Mouse (Mus musculus): ENCODE measurements around the gene Psmb9. TPM values are rescaled to one million over a fixed set of nuclear protein-coding genes. Genes with fewer than 3 reads are reported as not detected.
A peak's percentile ranks its signal among the peaks of the same experiment; 100 is the strongest.
"Not testable (repeated sequence)": the region's sequence is repeated elsewhere in the genome, so short reads cannot be mapped to it uniquely, and the experiment has no call there.

The Psmb9 gene
- polyA plus RNA-seq, 2 experiments from 2014 or later: 320 to 348 TPM

DNA sequence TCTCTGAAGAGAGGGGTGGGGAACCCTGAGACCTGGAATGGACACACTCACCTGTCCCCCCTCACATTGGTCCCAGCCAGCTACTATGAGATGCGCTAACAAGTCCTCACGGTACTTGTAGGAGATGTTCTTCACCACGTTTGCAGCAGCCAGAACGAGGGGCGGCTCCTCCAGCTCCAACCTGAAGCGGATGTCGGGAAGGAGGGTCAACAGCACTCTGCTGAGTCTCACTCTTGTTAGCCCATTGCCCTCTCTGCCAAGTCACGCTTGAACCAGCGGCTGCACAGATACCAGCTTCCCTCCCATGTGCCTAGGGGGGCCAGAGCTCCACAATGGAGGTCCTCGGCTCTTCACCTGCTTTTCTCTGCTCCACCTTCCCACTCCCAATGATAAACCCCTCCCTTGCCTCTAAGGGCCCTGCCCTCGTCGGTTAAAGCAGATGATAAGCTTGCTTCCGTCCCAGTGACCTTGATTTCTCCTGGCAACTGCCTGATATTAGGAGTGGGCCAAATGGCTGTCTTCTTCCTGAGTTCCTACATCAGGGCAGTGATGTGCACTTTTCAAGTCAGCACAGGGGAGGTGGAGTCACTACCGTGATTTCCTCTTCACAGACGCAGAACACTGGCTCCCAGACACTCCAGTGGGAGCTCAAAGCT is 3.9 kb downstream of the Psmb9 start:
- no peak for ATAC-seq

GRCm38 (mm10) chr17:34179913-34180859 is 7.4 kb downstream of the Psmb9 start:
- no peak for ATAC-seq

GRCm38 (mm10) chr17:34179019-34179418 is 8.5 kb downstream of the Psmb9 start:
- ATAC-seq: no peak

DNA sequence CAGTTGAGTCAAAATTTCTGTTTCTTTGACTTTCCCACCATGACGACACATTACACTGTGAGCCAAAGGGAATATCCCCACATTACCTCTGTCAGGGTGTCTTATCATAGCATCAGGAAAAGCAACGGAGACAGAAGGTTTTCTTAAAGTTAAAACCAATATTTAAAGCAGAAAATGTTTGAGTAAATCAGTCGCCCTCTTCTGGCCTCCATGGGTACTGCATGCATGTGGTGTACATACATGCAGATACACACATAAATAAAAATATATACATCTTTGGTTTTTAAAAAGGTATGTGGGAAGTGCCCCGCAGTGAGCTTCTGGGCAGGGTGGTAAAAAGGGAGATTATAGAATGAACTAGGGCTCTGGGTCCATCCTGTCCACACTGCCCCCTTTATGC is 10.4 kb downstream of the Psmb9 start:
- no peak for ATAC-seq

GRCm38 (mm10) chr17:34174075-34174474 is 13.5 kb downstream of the Psmb9 start:
- ATAC-seq: no peak

- ATAC-seq: no peak
Observed at GRCm38 (mm10) chr17:34172528-34172927, 15.0 kb downstream of the Psmb9 start.

- peak; percentile 94 for ATAC-seq
Observed at GRCm38 (mm10) chr17:34170877-34171498, 16.6 kb downstream of the Psmb9 start.

GRCm38 (mm10) chr17:34170487-34170876 is 17.1 kb downstream of the Psmb9 start:
- no peak for ATAC-seq

- no peak for ATAC-seq
Observed at GRCm38 (mm10) chr17:34169279-34169678, 18.3 kb downstream of the Psmb9 start.

DNA sequence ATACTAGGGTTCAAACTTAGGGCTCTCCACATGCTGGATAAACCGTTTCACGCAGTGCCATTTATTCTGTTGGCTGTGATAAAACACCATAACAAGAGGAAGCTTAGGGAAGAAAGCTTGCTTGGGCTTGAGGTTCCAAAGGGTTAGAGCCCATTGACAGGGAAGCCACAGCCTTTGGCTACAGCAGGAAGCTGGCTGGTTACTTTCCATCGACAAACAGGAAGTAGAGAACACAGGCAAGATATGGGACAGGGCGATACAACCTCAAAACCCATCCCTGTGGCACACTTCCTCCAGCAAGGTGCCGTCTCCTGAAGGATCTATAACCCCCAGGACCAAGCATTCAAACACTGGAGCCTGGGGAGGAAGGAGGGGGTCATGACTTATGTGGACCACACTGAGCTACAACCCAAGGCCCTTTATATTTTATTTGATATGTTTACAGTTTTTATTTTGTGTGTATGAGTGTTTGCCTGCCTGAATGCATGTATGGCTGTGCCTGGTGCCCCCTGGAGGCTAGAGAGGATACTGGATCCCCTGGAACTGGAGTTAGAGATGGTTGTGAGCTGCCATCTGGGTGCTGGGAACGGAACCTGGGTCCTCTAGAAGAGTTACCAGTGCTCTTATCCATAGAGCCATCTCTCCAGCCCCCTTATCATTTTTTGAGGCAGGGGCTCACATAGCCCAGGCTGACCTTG is 22.4 kb downstream of the Psmb9 start:
- no peak for ATAC-seq

- peak; percentile 28 for ATAC-seq
Observed at GRCm38 (mm10) chr17:34164202-34164895, 23.2 kb downstream of the Psmb9 start.

DNA sequence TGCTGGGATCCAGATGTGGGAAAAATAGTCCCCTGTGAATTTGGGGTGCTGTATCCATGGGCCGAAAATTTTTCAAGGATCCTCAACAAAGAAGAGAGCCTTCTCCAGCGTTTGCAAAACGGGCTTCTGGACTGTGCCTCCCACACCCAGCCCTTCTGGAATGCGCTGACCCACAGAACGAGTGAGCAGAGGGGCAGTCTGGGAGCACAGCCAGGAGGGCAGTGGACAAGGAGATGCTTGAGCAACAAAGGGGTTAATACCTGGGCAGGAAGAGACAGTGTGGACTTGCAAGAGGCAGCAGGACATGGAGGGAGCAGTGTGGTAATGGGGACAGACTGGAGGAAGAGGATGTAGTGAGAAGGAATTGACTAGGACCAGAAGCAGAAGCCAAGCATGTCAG is 32.0 kb downstream of the Psmb9 start:
- no peak for ATAC-seq

GRCm38 (mm10) chr17:34152923-34153322 is 34.6 kb downstream of the Psmb9 start, which contains the start of gene H2-DMb1:
Gene H2-DMb1, plus strand, starts transcription at chr17:34153072.
- ATAC-seq: no peak

GRCm38 (mm10) chr17:34144960-34145371 is 42.6 kb downstream of the Psmb9 start:
- peak; percentile 22 for ATAC-seq

DNA sequence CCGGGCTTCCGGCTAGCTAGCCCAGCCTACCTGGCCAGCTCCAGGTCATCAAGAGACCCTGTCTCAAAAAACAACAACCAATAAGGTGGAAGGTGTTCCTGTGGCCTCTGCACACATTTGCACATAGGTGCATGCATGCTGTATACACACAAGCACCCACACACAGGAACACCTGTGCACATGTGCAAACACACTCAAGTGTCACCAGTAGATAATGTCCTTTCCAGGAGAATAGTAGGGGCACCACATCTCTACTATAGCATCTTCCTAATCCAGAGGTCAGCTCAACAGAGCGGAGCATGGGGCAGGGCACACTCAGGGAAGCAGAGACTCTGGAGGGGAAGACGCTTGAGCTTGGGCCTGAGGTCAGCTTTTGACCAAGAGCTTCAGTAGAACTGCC is 43.3 kb downstream of the Psmb9 start:
- ATAC-seq: not testable (repeated sequence)

- ATAC-seq: no peak
Observed at GRCm38 (mm10) chr17:34143461-34143860, 44.1 kb downstream of the Psmb9 start.

DNA sequence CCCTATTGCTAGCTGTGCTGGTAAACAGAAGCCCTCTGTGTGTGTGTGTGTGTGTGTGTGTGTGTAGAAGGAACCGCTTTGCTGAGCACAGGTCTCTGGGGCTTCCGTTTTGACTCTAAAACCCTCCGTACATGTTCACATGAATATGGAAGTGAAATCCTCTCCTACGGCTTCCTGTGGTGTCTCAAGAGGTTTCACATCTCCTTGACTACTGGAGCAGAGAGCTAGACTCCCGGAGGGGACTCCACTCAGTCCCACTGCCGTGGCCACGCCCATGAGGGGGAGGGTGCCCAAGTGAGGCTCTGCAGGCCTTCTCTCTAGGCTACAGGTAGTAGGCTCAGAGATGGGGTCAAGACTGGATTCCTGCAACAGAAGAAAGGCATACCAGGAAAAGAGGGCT is 44.5 kb downstream of the Psmb9 start, which contains the start of gene H2-DMb2:
Gene H2-DMb2, plus strand, starts transcription at position 275 of the 400 bp plus-strand sequence.
- peak; percentile 84 for ATAC-seq

GRCm38 (mm10) chr17:34142456-34143010 is 45.0 kb downstream of the Psmb9 start:
- no peak for ATAC-seq

- ATAC-seq: no peak
Observed at GRCm38 (mm10) chr17:34141448-34141847, 46.1 kb downstream of the Psmb9 start.

- no peak for ATAC-seq
Observed at GRCm38 (mm10) chr17:34140240-34140639, 47.3 kb downstream of the Psmb9 start.

- ATAC-seq: no peak
Observed at GRCm38 (mm10) chr17:34139416-34139815, 48.1 kb downstream of the Psmb9 start.

GRCm38 (mm10) chr17:34138655-34139054 is 48.9 kb downstream of the Psmb9 start:
- ATAC-seq: no peak

All from activated CD4-positive, CD25-positive, alpha-beta regulatory T cell, adult 4 months (primary cell).